Mouse (Mus musculus) intestine, embryonic 16.5 days (tissue): ENCODE data around the gene Prr12. TPM values are rescaled to one million over a fixed set of nuclear protein-coding genes. Genes with fewer than 3 reads are reported as not detected.

Experiments used
- ATAC-seq: fragments of 200-750 bp; cut with Nextera tagmentation; 2 replicates; pipeline ENCODE4 v1.8.0; 2017; ENCODE audit warnings: moderate TSS enrichment, moderate library complexity
- H3K27ac ChIP-seq: fragments of 300-500 bp; sonication (generic); 2 replicates; pipeline ENCODE4 v1.5.1; 2014; ENCODE audit warnings: mild to moderate bottlenecking, low read length
- H3K27me3 ChIP-seq: fragments of 300-500 bp; sonication (generic); replicated peaks from 2 replicates; pipeline ENCODE4 v1.6.1; 2014; ENCODE audit warnings: low read length, control low read depth, mixed read lengths; ENCODE audit not compliant: control insufficient read depth, insufficient read depth
- H3K36me3 ChIP-seq: fragments of 300-500 bp; sonication (generic); 2 replicates; pipeline ENCODE4 v1.6.1; 2014; ENCODE audit warnings: low read length, control low read depth; ENCODE audit not compliant: control insufficient read depth, insufficient read depth
- H3K4me1 ChIP-seq: fragments of 300-500 bp; sonication (generic); 2 replicates; pipeline ENCODE4 v1.6.1; 2014; ENCODE audit warnings: low read length, control low read depth, mixed read lengths; ENCODE audit not compliant: control insufficient read depth, insufficient read depth
- H3K4me2 ChIP-seq: fragments of 300-500 bp; sonication (generic); 2 replicates; pipeline ENCODE4 v1.6.1; 2014; ENCODE audit warnings: low read depth, low read length, control low read depth
- H3K4me3 ChIP-seq: fragments of 300-500 bp; sonication (generic); 2 replicates; pipeline ENCODE4 v1.5.1; 2014; ENCODE audit warnings: mild to moderate bottlenecking, low read length
- H3K9ac ChIP-seq: fragments of 300-500 bp; sonication (generic); 2 replicates; pipeline ENCODE4 v1.6.1; 2014; ENCODE audit warnings: low read depth, low read length
- H3K9me3 ChIP-seq: fragments of 300-500 bp; sonication (generic); 2 replicates; pipeline ENCODE4 v1.6.1; 2016; ENCODE audit warnings: low read length, control low read depth; ENCODE audit not compliant: control insufficient read depth
- WGBS: fragments of 180-500 bp; shearing (Covaris S2); extraction: QIAGEN DNeasy Blood & Tissue Kit; methylation state at CpG from one replicate; pipeline ENCODE4 v1.1.7; 2014; 5-methylcytosine and 5-hydroxymethylcytosine counted together
- polyA plus RNA-seq: library from polyadenylated mRNA; unstranded; fragments of >200 nt; fragmentation: Nextera tagmentation; extraction: Ambion mirVana; gene quantifications from 2 replicates; pipeline ENCODE4 v1.2.1, GENCODE M21; 2015

The Prr12 gene
- polyA plus RNA-seq, 1 experiment from 2014 or later: 6.3 TPM

GRCm38 (mm10) chr7:45092828-45093515 is 40.3 kb upstream of the Prr12 start:
- Histone ChIP-seq H3K4me2 (no peak overlapping the region), H3K27ac (peak overlapping the region; percentile 64), H3K4me1 (peaks cover 18% of the 10 kb centered on the region), H3K9me3 (no peaks in the 10 kb centered on the region), H3K27me3 (no peaks in the 10 kb centered on the region), H3K36me3 (0 out of 2 replicates have a peak, but pooled peaks cover 4% of the 10 kb centered on the region), H3K4me3 (no peak overlapping the region), H3K9ac (no peak overlapping the region)
- 52% methylated on average over 12 of the region's 12 CpGs for WGBS
- no peak for ATAC-seq

DNA sequence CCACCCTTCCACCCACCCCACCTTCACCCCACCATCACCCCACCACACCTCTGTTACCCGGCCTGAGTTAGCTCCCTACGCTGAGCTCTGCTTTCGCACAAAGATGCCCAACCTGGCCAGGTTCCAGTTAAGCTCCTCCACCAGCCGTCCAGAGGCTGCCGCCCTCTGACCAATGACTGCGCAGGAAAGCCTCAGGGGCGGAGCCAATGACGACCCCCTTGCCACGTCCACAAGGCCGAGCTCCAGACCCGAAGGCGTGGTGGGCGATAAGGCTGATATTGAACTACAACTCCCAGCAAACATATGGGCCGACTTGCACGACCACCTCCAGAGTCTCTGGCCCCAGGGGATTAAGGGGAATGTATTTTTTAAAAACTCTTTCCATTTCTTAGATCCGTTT is 39.4 kb upstream of the Prr12 start, which contains the start of gene Rcn3:
Rcn3 (minus strand) TSS at position 174 of the 400 bp plus-strand sequence.
- Histone ChIP-seq H3K4me1 (peaks cover 18% of the 10 kb centered on the region), H3K9me3 (no peaks in the 10 kb centered on the region), H3K4me3 (peak within 1 kb of the TSS; percentile 57), H3K36me3 (0 out of 2 replicates have a peak, but pooled peaks cover 4% of the 10 kb centered on the region), H3K27me3 (no peaks in the 10 kb centered on the region), H3K4me2 (peak within 1 kb of the TSS; percentile 65), H3K27ac (peak within 1 kb of the TSS; percentile 79), H3K9ac (peak within 1 kb of the TSS; percentile 75)
- ATAC-seq: peak; percentile 87
- WGBS: under 1% methylated on average over 16 of the region's 16 CpGs

GRCm38 (mm10) chr7:45091001-45091990 is 38.6 kb upstream of the Prr12 start:
- 13% methylated on average over 35 of the region's 35 CpGs for WGBS
- H3K27ac ChIP-seq: peak overlapping the region; percentile 79
- peak; percentile 60 for ATAC-seq
- peak overlapping the region; percentile 65 for H3K4me2 ChIP-seq
- H3K4me3 ChIP-seq: peak overlapping the region; percentile 57
- no peaks in the 10 kb centered on the region for H3K9me3 ChIP-seq
- peaks cover 18% of the 10 kb centered on the region for H3K4me1 ChIP-seq
- H3K9ac ChIP-seq: peak overlapping the region; percentile 75
- H3K27me3 ChIP-seq: no peaks in the 10 kb centered on the region
- H3K36me3 ChIP-seq: 0 out of 2 replicates have a peak, but pooled peaks cover 7% of the 10 kb centered on the region

DNA sequence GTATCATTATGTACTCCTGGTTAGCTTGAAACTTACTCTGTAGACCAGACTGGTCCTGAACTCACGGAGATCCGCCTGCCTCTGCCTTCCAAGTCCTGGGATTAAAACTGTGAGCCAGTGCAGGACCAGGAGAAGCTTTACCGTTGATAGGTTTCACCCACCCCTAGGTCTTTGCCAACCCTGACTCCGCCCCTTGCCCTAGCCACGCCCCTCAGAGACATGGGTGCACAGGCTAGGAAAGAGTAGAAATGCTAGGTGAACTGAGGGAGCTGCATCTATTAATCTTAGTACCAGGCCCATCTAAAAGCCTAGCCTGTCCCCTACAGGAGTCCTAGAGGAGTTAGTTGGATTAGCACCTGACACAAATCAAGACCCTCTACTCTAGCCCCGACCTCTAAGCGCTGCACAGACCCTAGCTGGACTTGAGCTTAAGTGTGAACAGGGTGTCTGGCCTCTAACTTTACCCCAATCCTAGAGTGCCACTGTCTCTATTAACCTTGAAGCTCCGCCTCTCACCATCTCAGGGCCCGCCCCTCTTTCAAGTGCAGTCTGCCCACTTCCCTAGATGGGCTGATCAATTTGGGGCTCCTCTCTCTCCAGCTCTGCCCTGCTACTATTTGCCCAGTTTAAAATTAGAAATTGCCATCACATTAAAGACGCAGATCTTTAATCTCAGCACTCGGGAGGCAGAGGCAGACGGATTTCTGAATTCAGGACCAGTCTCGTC is 37.7 kb upstream of the Prr12 start:
- no peak overlapping the region for H3K27ac ChIP-seq
- H3K9me3 ChIP-seq: no peaks in the 10 kb centered on the region
- ATAC-seq: no peak
- H3K4me3 ChIP-seq: peak overlapping the region; percentile 57
- H3K4me1 ChIP-seq: peaks cover 18% of the 10 kb centered on the region
- H3K36me3 ChIP-seq: peaks cover 12% of the 10 kb centered on the region; the same call in 1 of the 2 replicates
- H3K27me3 ChIP-seq: no peaks in the 10 kb centered on the region
- H3K4me2 ChIP-seq: peak overlapping the region; percentile 65; the same call in 1 of the 2 replicates
- WGBS: 79% methylated on average over 13 of the region's 13 CpGs
- H3K9ac ChIP-seq: peak overlapping the region; percentile 75; the same call in 1 of the 2 replicates

- no peak overlapping the region for H3K9ac ChIP-seq
- H3K27me3 ChIP-seq: no peaks in the 10 kb centered on the region
- H3K9me3 ChIP-seq: no peaks in the 10 kb centered on the region
- no peak overlapping the region for H3K4me3 ChIP-seq
- peaks cover 12% of the 10 kb centered on the region; the same call in 1 of the 2 replicates for H3K36me3 ChIP-seq
- no peak for ATAC-seq
- H3K4me1 ChIP-seq: peaks cover 16% of the 10 kb centered on the region
- 92% methylated on average over 17 of the region's 17 CpGs for WGBS
- H3K27ac ChIP-seq: no peak overlapping the region
- no peak overlapping the region for H3K4me2 ChIP-seq
Observed at GRCm38 (mm10) chr7:45088597-45088996, 35.9 kb upstream of the Prr12 start.

DNA sequence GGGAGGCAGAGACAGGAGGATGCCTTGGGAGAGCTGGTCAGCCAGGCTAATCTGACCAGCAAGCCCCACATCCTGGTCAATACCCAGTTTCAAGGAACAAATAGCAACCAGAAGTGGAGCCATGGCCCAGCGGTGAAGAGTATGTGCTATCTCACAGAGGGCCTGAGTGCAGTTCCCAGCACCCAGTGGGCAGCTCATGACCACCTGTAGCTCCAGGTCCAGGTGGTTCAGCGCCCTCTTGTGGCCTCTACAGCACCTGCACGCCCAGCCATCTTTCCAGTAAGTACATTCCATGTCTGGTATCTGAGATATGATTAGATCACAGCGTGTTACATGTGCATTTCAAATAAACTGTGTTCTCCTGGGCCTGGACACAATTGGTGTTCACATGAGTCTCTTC is 33.4 kb upstream of the Prr12 start:
- Histone ChIP-seq H3K4me1 (peaks cover 14% of the 10 kb centered on the region), H3K27me3 (no peaks in the 10 kb centered on the region), H3K4me3 (no peak overlapping the region), H3K9ac (no peak overlapping the region), H3K36me3 (peaks cover 15% of the 10 kb centered on the region; the same call in 1 of the 2 replicates), H3K27ac (no peak overlapping the region), H3K4me2 (no peak overlapping the region), H3K9me3 (no peaks in the 10 kb centered on the region)
- no peak for ATAC-seq
- 75% methylated on average over 4 of the region's 4 CpGs for WGBS

DNA sequence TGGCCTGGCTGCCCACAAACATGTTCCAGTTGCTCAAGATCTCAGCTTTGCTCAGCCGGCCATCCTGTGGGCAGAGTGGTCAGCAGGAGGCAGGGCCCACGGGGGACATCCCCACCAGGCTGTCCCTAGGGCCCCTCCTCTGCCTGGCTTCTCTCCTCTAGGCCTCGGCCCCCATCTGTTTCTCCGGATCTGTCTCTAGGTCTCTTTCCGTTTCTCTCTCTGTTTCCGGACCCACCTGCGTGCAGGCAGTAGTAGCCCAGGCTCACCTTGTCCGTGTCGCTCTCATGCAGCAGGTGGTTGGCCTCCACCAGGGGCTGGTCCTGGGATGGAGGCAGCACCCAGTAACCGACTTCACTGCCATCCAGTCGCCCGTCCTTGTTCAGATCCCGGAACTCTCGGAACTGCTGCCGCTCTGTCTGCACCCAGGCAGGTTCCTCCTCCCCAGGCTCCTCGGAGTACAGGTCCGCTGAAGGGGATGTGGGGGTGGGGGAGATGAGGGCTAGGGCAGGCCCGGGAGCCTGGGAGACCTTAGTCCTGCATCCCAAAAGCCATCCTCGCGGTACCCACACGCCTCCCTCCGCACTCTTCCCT is 30.7 kb upstream of the Prr12 start:
- no peaks in the 10 kb centered on the region for H3K27me3 ChIP-seq
- peak overlapping the region; percentile 35; the same call in 1 of the 2 replicates for H3K9ac ChIP-seq
- no peak for ATAC-seq
- no peak overlapping the region for H3K4me2 ChIP-seq
- H3K4me3 ChIP-seq: no peak overlapping the region
- H3K36me3 ChIP-seq: peaks cover 15% of the 10 kb centered on the region; the same call in 1 of the 2 replicates
- H3K4me1 ChIP-seq: peaks cover 9% of the 10 kb centered on the region
- H3K9me3 ChIP-seq: no peaks in the 10 kb centered on the region
- no peak overlapping the region; the same call in 1 of the 2 replicates for H3K27ac ChIP-seq
- WGBS: 79% methylated on average over 22 of the region's 22 CpGs

- peak overlapping the region; percentile 53 for H3K27ac ChIP-seq
- no peak overlapping the region for H3K4me3 ChIP-seq
- H3K4me1 ChIP-seq: peaks cover 9% of the 10 kb centered on the region
- H3K9ac ChIP-seq: peak overlapping the region; percentile 35
- peak overlapping the region; percentile 18 for H3K4me2 ChIP-seq
- no peak for ATAC-seq
- 52% methylated on average over 25 of the region's 25 CpGs for WGBS
- H3K9me3 ChIP-seq: no peaks in the 10 kb centered on the region
- H3K27me3 ChIP-seq: no peaks in the 10 kb centered on the region
- peaks cover 15% of the 10 kb centered on the region; the same call in 1 of the 2 replicates for H3K36me3 ChIP-seq
Observed at GRCm38 (mm10) chr7:45082401-45083299, 30.0 kb upstream of the Prr12 start.
